Mouse (Mus musculus) bone marrow, adult 2 months (tissue): ENCODE measurements at regions not wholly inside any gene's neighbourhood (a gene's known extent, or its start where the extent isn't known, plus 50 kb on each side); places are given as distances from the start of the nearest gene placed in this dataset.
"Not testable (repeated sequence)": the region's sequence is repeated elsewhere in the genome, so short reads cannot be mapped to it uniquely, and the experiment has no call there.

Experiments
- H3K27ac ChIP-seq: fragments of 200-500 bp; 2 replicates; pipeline ENCODE4 v1.5.1; 2012; ENCODE audit warnings: low read depth, mild to moderate bottlenecking, control low read depth, inconsistent platforms, low read length; ENCODE audit not compliant: control insufficient read depth, poor library complexity, insufficient read depth
- H3K4me1 ChIP-seq: fragments of 200-500 bp; 2 replicates; pipeline ENCODE4 v1.6.1; 2011; ENCODE audit warnings: low read length; ENCODE audit not compliant: control insufficient read depth, insufficient read depth
- H3K4me3 ChIP-seq: fragments of 200-500 bp; replicated peaks from 2 replicates; pipeline ENCODE3; 2011; ENCODE audit warnings: mild to moderate bottlenecking, low read depth, low read length, control low read depth; ENCODE audit not compliant: control insufficient read depth
- CTCF ChIP-seq: fragments of 200-500 bp; IDR thresholded peaks from 2 replicates; pipeline ENCODE4 v1.5.1; 2011; ENCODE audit warnings: low read length, control low read depth; ENCODE audit not compliant: control insufficient read depth, insufficient read depth
- WGBS: fragments of 180-500 bp; shearing (Covaris S2); methylation state at CpG from one replicate; pipeline ENCODE4 v1.1.7; 2018; 5-methylcytosine and 5-hydroxymethylcytosine counted together

DNA sequence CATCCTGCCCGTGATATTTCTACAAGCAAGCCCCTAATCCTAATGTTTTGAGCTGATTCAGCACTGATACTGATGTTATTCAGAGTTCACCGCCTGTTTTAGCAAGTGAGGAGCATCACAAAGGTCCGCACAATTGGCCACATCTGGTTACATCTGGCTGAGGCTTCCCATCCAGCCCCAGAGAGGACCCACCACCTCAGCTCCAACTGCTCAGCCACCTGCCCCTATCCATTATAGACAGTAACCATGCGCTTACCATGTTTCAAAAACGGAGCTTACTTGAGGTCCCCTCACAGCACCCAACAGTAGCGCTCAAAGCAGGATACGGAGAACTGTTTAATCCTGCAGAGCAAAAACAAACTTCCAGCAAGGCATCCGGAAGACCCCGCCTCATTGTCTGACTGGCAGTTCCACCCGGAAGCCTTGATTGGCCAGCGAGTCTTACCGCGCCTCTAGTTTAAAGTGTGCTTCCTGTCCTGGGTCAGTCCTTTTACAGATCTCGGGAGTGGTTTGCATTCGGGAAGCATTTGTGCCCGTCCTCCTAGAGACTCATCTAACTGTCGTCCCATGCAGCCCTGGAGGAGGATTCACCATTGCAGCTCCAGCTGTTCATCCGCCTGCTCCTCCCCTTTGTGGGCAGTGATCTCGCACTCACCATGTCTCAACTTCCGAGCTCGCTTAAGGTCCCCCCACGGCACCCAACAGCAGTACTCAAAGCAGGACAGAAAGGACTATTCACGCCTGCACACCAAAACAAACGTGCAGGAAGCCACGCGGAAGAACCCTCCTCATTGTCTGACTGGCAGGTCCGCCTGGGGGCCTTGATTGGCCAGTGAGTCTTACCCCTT is 69.9 kb upstream of the Zfp825 start:
- peak overlapping the region; percentile 55; the same call in 1 of the 2 replicates for H3K27ac ChIP-seq
- 1% methylated on average over 27 of the region's 27 CpGs for WGBS

DNA sequence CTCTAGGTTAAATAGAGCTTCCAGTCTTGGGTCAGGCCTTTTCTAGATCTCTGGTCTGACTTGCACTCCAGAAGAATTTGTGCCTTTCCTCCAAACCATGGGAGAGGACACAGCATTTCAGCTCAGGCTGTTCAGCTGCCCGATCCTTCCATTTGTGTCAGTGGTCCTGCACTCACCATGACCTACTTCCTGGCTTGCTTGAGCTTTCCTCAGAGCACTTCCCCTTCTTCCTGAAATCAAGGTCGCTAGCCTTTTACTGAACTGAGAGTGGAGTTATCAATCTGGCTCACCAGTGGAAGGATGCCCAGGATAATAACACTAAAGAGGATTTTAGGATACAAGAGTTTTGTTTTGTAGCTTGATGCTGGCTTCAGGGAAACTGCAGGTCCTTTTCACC is 70.5 kb upstream of the Zfp825 start:
- H3K4me1 ChIP-seq, result not testable (repeated sequence)
- WGBS, result 6% methylated on average over 2 of the region's 2 CpGs

More for the DNA sequence above, 69.9 kb upstream of the Zfp825 start:
- peak overlapping the region; percentile 74 for H3K4me3 ChIP-seq
- not testable (repeated sequence) for H3K4me1 ChIP-seq

DNA sequence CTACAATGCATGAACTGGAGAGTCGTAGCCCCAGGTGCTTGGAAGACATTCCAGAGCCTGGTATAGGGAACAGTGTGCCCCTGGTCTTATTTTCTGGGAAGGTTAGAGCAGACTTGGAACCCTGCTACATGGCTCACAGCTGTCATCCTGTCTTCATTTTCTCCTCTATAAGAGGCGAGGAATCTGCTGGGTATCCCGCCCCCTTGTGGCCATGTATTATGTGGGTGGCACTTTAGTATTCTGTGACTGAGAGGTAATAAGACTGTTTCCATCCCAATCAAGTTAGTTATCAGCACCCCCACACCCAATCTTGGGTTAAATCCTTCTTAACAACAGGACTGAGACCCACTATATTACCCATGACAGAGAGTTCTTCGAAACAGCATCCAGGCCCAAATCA is 69.4 kb upstream of the Erap1 start:
- not testable (repeated sequence) for H3K4me1 ChIP-seq, H3K27ac ChIP-seq, H3K4me3 ChIP-seq
- WGBS, result 61% methylated on average over 4 of the region's 4 CpGs
- peak; percentile 24; the same call in 1 of the 2 replicates for TF ChIP-seq CTCF

More for the DNA sequence above, 70.5 kb upstream of the Zfp825 start:
- not testable (repeated sequence) for H3K4me3 ChIP-seq
- H3K27ac ChIP-seq, result peak overlapping the region; percentile 55; the same call in 1 of the 2 replicates
